Mouse (Mus musculus): ENCODE results near the gene Dusp7.

Dusp7 gene

GRCm38 (mm10) chr9:106367001-106367400 lies 1.4 kb upstream of the Dusp7 start:
- Histone ChIP-seq H3K27me3 (ENCODE audit: control insufficient read depth, insufficient read depth, low read length, poor library complexity, severe bottlenecking) (no peaks in the 10 kb centered on the region), H3K36me3 (ENCODE audit: control insufficient read depth, insufficient read depth, low read length, poor library complexity, severe bottlenecking) (no peaks in the 10 kb centered on the region; the same call in 1 of the 2 replicates)
- DNase-seq (ENCODE audit: low read depth, low spot score) = peak; percentile 35

- no peaks in the 10 kb centered on the region; the same call in 1 of the 2 replicates for H3K36me3 ChIP-seq (ENCODE audit: control insufficient read depth, insufficient read depth, low read length, poor library complexity, severe bottlenecking)
- H3K27me3 ChIP-seq (ENCODE audit: control insufficient read depth, insufficient read depth, low read length, poor library complexity, severe bottlenecking) = no peaks in the 10 kb centered on the region
- DNase-seq (ENCODE audit: low read depth, low spot score) = peak; percentile 98
Measured at GRCm38 (mm10) chr9:106367592-106368111, 780 bp upstream of the Dusp7 start.

- Histone ChIP-seq H3K36me3 (ENCODE audit: control insufficient read depth, insufficient read depth, low read length, poor library complexity, severe bottlenecking) (peaks cover 6% of the 10 kb centered on the region), H3K27me3 (ENCODE audit: control insufficient read depth, insufficient read depth, low read length, poor library complexity, severe bottlenecking) (no peaks in the 10 kb centered on the region)
- DNase-seq (ENCODE audit: low read depth, low spot score) = peak; percentile 73
Measured at GRCm38 (mm10) chr9:106368831-106369501, 534 bp downstream of the Dusp7 start.

- DNase-seq (ENCODE audit: low read depth, low spot score) = peak; percentile 32
- Histone ChIP-seq H3K36me3 (ENCODE audit: control insufficient read depth, insufficient read depth, low read length, poor library complexity, severe bottlenecking) (peaks cover 8% of the 10 kb centered on the region), H3K27me3 (ENCODE audit: control insufficient read depth, insufficient read depth, low read length, poor library complexity, severe bottlenecking) (no peaks in the 10 kb centered on the region)
Measured at GRCm38 (mm10) chr9:106369801-106370485, 1.5 kb downstream of the Dusp7 start.

GRCm38 (mm10) chr9:106370620-106371383 lies 2.4 kb downstream of the Dusp7 start:
- Histone ChIP-seq H3K27me3 (ENCODE audit: control insufficient read depth, insufficient read depth, low read length, poor library complexity, severe bottlenecking) (no peaks in the 10 kb centered on the region), H3K36me3 (ENCODE audit: control insufficient read depth, insufficient read depth, low read length, poor library complexity, severe bottlenecking) (peaks cover 8% of the 10 kb centered on the region)
- DNase-seq (ENCODE audit: low read depth, low spot score) = no peak

- peak; percentile 27 for DNase-seq (ENCODE audit: low read depth, low spot score)
- H3K27me3 ChIP-seq (ENCODE audit: control insufficient read depth, insufficient read depth, low read length, poor library complexity, severe bottlenecking) = no peaks in the 10 kb centered on the region
- H3K36me3 ChIP-seq (ENCODE audit: control insufficient read depth, insufficient read depth, low read length, poor library complexity, severe bottlenecking) = peaks cover 8% of the 10 kb centered on the region
Measured at GRCm38 (mm10) chr9:106371384-106371671, 2.9 kb downstream of the Dusp7 start.

- peaks cover 8% of the 10 kb centered on the region for H3K36me3 ChIP-seq (ENCODE audit: control insufficient read depth, insufficient read depth, low read length, poor library complexity, severe bottlenecking)
- H3K27me3 ChIP-seq (ENCODE audit: control insufficient read depth, insufficient read depth, low read length, poor library complexity, severe bottlenecking) = no peaks in the 10 kb centered on the region
- peak; percentile 74 for DNase-seq (ENCODE audit: low read depth, low spot score)
Measured at GRCm38 (mm10) chr9:106371776-106372175, 3.3 kb downstream of the Dusp7 start.

- no peaks in the 10 kb centered on the region for H3K27me3 ChIP-seq (ENCODE audit: control insufficient read depth, insufficient read depth, low read length, poor library complexity, severe bottlenecking)
- H3K36me3 ChIP-seq (ENCODE audit: control insufficient read depth, insufficient read depth, low read length, poor library complexity, severe bottlenecking) = peaks cover 9% of the 10 kb centered on the region
- DNase-seq (ENCODE audit: low read depth, low spot score) = peak; percentile 75
Measured at GRCm38 (mm10) chr9:106372431-106373412, 4.3 kb downstream of the Dusp7 start.

- H3K27me3 ChIP-seq (ENCODE audit: control insufficient read depth, insufficient read depth, low read length, poor library complexity, severe bottlenecking) = no peaks in the 10 kb centered on the region
- no peak for DNase-seq (ENCODE audit: low read depth, low spot score)
- H3K36me3 ChIP-seq (ENCODE audit: control insufficient read depth, insufficient read depth, low read length, poor library complexity, severe bottlenecking) = peaks cover 12% of the 10 kb centered on the region
Measured at GRCm38 (mm10) chr9:106373973-106374372, 5.5 kb downstream of the Dusp7 start.

GRCm38 (mm10) chr9:106377247-106377646 lies 8.8 kb downstream of the Dusp7 start:
- no peak for DNase-seq (ENCODE audit: low read depth, low spot score)
- H3K36me3 ChIP-seq (ENCODE audit: control insufficient read depth, insufficient read depth, low read length, poor library complexity, severe bottlenecking) = peaks cover 12% of the 10 kb centered on the region
- no peaks in the 10 kb centered on the region for H3K27me3 ChIP-seq (ENCODE audit: control insufficient read depth, insufficient read depth, low read length, poor library complexity, severe bottlenecking)

- Histone ChIP-seq H3K36me3 (ENCODE audit: control insufficient read depth, insufficient read depth, low read length, poor library complexity, severe bottlenecking) (peaks cover 12% of the 10 kb centered on the region), H3K27me3 (ENCODE audit: control insufficient read depth, insufficient read depth, low read length, poor library complexity, severe bottlenecking) (no peaks in the 10 kb centered on the region)
- no peak for DNase-seq (ENCODE audit: low read depth, low spot score)
Measured at GRCm38 (mm10) chr9:106378045-106378444, 9.6 kb downstream of the Dusp7 start.

- Histone ChIP-seq H3K27me3 (ENCODE audit: control insufficient read depth, insufficient read depth, low read length, poor library complexity, severe bottlenecking) (no peaks in the 10 kb centered on the region), H3K36me3 (ENCODE audit: control insufficient read depth, insufficient read depth, low read length, poor library complexity, severe bottlenecking) (peaks cover 8% of the 10 kb centered on the region)
- no peak for DNase-seq (ENCODE audit: low read depth, low spot score)
Measured at GRCm38 (mm10) chr9:106378753-106379152, 10.3 kb downstream of the Dusp7 start.

GRCm38 (mm10) chr9:106386181-106386864 lies 17.9 kb downstream of the Dusp7 start:
- peak; percentile 53 for DNase-seq (ENCODE audit: low read depth, low spot score)
- no peaks in the 10 kb centered on the region for H3K36me3 ChIP-seq (ENCODE audit: control insufficient read depth, insufficient read depth, low read length, poor library complexity, severe bottlenecking)
- H3K27me3 ChIP-seq (ENCODE audit: control insufficient read depth, insufficient read depth, low read length, poor library complexity, severe bottlenecking) = no peaks in the 10 kb centered on the region
